Mouse (Mus musculus) ES-E14 (cell line): Measurements from ENCODE around the gene Cacng8.

ENCODE experiments used
- CHD2 ChIP-seq: IDR thresholded peaks from 2 replicates; pipeline ENCODE4 v1.6.1; 2014; ENCODE audit warnings: mild to moderate bottlenecking, low read depth, low read length, inconsistent platforms
- HCFC1 ChIP-seq: IDR thresholded peaks from 2 replicates; pipeline ENCODE4 v1.6.1; 2012; ENCODE audit warnings: low read length, inconsistent platforms, borderline replicate concordance; ENCODE audit not compliant: insufficient read depth
- MAFK ChIP-seq: IDR thresholded peaks from 2 replicates; pipeline ENCODE4 v1.6.1; 2014; ENCODE audit warnings: mild to moderate bottlenecking, low read depth, low read length, inconsistent platforms; ENCODE audit not compliant: insufficient read depth
- ZC3H11A ChIP-seq: IDR thresholded peaks from 2 replicates; pipeline ENCODE4 v1.6.1; 2012; ENCODE audit warnings: low read depth, mild to moderate bottlenecking, inconsistent platforms, low read length, borderline replicate concordance
- ZNF384 ChIP-seq: IDR thresholded peaks from 2 replicates; pipeline ENCODE4 v1.6.1; 2012; ENCODE audit warnings: low read depth, low read length, inconsistent platforms

DNA sequence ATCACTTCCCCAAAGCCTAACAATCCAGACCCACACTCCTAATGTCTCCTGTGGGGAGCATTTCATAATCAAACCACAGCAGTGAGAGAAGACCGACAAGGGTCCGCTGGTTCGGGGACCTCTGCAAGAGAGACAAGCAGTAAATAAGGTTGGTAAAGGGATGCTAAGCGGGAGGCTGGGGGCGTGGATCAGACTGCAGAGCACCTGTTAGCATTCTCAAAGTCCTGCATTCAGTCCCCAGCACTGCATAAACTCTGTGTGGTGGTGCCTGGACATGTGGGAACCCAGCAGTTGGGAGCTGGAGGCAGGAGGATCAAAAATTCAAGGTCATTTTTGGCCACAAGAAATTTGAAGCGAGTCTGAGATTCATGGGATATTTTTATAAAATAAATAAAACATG lies 29.5 kb downstream of the Cacng8 start:
- no peak for TF ChIP-seq MAFK
- TF ChIP-seq ZC3H11A = no peak
- TF ChIP-seq HCFC1 = no peak
- no peak for TF ChIP-seq CHD2
- no peak for TF ChIP-seq ZNF384
